Mouse (Mus musculus) kidney, adult 2 months (tissue): ENCODE measurements around the gene Iqsec1.

ENCODE experiments used
- CTCF ChIP-seq: fragments of 200-500 bp; conservative IDR thresholded peaks from 2 replicates; pipeline ENCODE4 v1.5.1; 2011; ENCODE audit warnings: low read depth, mild to moderate bottlenecking, control low read depth, low read length, moderate library complexity, mixed read lengths; ENCODE audit not compliant: insufficient read depth, insufficient read length
- POLR2A ChIP-seq: fragments of 200-500 bp; IDR thresholded peaks from one replicate; pipeline ENCODE4 v1.6.1; 2011; ENCODE audit warnings: low read depth, low read length, control low read depth

DNA sequence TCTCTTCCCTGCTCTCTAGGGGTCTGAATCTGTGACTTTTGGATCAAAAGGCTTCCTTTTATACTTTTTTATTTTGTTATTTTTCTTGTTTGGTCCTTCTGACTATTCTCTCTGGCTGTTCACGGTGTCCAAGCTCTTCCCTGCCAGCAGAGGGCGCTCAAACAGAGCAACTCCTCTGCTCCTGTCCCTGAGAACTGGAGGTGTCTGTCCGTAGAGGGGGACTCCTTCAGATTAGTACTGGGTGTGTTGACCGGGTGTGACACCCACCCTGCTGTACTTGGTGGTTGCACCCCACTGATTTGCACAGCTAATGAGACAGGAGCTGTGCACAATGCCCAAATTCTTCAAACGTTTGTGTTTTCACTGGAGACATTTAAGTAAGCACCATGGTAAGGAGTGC is 381.3 kb downstream of the Iqsec1 start:
- TF ChIP-seq CTCF (peak; percentile 87), POLR2A (no peak)
